Mouse (Mus musculus) MEL-GATA-1-ER (cell line): ENCODE measurements around the gene Ten1.

Experiments used
- DNase-seq: peaks from one replicate; pipeline ENCODE4 v3.0.0-alpha.2; 2012; ENCODE audit warnings: low read depth; ENCODE audit errors: extremely low read depth

Ten1 gene

DNA sequence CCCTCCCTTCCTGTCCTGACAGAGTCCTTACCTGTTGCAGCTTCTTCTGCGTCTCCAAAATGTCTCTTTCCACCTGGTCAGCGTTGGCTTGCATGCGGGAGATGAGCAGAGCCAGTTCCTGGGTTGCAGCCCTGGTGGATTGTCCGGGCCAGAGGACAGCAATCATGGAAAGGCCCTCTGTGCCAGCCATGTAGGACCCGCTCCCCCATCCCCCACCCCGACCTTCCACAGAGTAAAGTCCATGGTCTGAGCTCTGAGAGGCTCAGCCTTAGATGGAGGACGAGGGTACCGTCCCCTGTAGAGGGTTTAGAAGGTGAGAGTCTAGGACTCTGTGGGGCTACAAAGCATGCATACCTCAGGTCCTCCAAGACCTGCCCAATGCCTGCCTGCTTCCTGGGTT, 36.2 kb downstream of the Ten1 start:
- DNase-seq = no peak

DNA sequence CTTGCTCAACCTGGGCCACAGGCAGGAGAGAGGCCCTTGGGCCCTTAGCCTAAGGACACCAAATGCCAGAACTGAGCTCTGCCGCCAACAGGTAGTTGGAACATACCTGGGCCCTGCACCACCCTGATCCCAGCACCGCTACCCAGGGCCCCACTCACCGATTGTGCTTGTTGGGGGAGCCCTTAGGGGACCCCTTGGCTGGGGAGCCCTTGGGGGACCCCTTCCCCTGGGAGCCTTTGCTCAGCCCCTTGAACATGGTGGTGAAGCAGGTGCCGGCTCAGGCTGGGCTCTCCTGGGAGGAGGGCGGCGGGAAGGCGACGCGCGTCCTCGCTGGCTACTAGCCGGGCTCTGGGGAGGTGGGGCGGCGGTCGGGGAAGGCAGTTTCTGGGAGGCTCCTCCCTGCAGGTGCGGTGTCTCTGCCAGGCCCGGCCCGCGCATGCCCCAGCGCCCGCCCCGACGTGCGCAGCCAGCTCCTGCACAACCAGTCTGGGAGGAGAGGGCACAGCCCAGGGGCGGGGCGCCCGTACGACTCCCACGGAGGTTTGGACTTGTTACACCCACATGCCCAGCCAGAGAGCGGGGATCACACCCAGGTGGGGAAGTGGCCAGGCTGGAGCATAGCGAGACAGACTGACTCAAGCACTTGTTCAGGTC, 39.2 kb downstream of the Ten1 start, which contains the start of gene Evpl:
Gene Evpl (minus strand): TSS at position 336 of the 654 bp plus-strand sequence.
- no peak for DNase-seq

DNA sequence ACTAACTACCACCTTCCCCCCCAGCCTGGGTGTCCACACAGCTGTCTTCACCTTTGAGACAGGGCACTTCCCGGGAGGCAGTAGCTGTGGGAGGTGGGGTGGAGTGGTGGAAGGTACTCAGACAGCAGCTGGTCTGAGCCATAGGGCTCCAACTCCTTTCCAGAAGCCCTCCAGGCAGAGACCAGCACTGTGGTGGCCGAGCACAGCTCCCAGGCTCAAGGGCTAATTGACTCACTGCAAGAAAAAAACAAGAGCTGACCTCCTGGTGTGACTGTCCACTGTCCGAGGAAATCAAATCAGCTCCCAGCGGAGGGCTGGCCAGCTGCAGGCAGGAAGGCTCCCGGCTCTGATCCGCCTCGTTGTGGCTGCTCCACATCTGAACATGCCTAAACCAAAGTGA, 41.1 kb downstream of the Ten1 start:
- DNase-seq = no peak

DNA sequence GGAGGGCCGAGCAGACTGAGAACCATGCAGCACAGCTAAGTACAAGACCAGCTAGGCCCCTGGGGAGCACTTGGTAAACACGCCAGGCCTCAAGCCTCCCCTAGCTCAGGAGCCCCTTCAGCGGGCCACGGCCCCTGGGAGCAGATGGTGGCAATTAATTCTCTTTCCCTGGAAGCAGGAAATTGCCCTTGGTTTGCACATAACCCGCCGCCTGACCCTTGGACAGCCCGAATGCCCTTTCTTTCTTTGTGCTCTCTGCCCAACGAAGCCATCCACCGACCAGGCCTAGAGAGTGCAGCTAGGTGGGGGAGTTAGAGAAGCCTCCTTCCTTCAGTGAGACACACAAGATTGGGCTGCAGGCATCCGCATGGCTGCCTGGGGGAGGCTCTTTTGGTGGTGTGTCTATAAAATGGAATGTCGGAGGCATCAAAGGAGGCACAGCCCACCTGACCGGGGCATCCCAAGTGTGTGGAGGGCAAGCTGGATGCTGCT, 43.1 kb downstream of the Ten1 start:
- no peak for DNase-seq

DNA sequence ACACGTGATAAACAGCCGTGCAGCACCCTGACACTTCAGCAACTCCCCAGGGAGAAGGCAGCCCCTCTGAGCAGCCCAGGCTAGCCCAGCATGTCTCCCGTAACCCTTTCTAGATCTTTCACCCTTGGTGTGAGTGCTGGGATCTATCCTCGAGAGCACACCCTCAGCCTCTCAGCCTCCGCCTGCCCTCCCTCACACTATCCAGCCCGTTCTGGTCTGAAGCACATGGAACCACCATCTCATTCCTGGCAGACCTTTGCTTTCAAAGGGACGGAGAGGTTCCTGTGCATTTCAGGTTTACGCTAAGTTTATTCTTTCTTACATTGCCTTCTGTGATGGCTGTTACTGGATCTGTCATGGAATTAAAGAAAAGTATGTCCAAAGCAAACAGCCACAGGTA, 45.9 kb downstream of the Ten1 start:
- no peak for DNase-seq

DNA sequence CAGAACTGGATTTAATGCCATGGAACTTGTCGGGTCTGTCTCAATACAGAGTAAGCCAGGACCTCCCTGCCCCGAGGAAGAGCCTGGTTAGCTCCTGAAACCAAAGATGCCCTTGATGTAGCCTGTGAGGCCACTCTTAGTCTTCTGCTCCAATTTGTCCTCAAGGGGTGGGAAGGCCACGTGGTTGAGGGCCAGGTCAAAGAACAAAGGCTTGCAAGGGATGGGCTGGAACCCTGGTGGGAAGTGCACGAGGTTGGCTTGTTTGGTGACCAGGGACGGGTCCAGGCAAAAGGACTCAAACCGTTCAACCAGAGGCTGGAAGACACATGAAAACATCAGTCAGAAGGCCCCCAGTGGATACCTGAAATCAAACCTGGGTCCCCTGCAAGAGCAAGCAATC, 47.0 kb downstream of the Ten1 start:
- no peak for DNase-seq

DNA sequence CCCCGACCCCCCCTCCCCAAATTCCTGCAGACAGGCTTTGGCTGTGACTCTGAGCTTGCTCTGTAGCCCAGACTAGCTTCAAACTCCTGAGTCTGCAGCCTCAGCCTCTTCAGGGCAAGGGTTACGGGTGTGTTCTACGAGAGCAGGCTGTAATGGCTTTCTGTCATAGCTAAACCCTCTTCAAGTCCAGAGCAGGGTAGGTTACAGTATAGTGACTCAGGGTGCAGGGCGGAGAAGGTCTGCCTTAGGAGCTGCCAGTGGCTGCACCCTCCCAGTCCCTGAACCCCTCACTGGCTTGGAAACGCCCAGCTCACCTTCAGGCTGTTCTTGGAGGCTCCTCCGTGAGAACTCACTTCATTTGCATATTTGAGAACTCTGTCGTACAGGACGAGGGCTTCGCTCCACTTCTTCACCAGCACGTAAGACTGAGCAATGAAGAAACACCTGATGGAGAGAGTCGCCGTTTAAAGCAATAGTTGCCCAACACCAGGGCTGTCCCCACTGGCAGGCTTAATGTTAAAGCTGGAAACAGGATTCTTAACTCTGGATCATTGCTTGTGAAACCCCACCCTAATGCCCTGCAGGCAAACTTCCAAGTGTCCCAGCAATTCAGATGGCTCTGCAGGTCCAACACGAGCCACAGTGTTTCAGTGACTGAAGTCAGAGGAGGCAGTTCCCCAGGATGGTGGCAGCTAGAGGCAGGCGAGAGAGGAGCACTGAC, 49.0 kb downstream of the Ten1 start:
- no peak for DNase-seq

DNA sequence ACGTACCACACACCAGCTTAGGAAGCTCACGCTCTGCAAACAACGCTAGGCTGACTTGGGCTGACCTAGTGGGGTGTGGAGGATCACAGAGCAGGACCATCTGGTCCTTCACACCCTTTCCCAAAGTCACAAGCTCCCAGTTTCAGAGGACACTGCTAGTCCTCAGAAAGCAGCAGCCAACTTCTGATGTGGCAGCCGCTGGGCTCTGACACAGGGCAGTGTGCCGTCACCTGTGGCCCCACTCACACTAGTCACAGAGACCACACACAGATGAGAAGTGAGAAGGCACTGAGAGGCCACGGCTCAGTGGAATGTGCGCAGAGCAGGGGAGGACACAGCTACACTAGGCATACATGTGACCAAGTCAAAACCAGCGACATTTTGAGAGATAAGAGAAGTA, 52.2 kb downstream of the Ten1 start:
- no peak for DNase-seq

DNA sequence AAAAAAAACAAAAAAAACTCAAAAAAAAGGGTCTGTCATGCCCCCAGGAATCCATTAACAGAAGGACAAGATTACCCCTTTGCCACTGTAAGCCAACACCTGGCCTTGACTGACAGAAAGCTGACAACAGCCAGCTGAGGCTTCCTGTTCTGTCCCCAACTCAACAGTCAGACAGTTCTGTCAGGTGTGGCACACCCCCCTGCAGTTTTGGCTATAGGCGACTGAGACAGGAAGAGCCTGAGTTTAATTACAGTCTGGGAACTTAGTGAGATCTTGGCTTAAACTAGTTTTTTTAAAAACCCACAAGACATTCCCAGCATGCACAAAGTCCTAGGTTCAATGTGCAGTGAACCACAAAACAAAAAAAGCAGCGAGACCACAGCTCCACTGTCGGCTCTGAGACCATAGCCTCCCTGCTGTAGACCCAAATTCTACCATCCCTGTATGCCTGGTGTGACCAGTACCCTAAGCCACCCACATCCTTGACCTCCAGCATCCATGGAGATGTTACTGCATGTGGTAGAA, 54.5 kb downstream of the Ten1 start:
- no peak for DNase-seq

DNA sequence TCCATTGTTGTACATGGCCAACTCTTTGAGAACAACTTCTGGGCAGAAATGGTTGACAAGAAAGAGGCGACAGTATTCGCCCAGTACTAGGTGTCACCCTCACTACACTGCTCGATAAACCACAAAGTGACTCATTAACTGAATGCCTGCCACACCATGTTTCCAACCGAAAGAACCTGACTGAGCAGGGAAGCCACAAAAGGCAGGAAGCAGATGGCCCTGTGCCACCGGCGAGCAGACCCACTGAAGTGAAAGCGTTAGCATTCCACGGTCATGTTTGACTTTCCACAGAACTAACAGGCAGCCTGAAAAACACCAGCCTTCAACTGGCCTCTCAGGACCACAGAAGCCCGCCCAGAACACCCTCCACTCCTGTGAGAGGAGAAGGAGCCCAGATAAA, 56.0 kb downstream of the Ten1 start:
- DNase-seq = no peak

DNA sequence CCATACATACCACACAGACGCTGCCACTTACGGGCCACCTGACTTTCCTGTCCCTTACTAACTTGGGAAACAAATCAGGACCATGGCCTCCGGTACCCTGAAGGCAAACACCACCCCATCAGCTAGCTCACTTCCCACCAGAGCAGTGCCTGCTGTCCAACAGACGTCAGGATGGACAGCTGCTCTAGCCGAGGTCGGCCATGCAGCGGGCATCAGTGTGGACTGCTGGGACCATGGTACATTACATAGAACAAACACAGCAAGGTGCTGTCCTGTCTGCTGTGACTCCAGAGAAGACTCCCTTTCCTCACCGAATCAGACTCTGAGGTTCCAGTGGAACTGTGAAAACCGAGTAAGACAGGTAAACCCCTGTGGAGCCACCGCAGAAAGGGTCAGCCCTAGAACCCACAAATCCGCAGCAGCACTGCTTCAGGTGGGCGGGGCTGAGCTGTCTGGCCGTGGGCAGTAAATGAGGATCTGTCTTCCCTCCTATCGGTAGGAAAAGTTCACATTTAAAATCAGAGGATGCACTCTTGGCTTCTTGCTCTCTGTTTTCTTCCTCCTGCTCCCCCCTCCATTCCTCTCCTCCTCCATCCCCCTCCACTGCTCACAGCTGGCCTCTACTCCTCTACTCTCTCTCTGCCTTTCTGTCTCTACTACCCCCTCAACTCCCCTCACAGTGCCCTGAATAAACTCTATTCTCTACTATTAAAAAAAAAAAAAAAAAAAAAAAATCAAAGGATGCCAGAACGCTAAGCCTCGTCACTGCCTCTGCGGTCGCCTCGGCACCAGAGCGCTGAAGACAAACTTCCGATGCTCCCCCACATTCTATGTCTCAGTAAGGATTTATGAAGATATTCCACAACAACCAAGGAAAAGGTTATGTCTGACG, 56.7 kb downstream of the Ten1 start:
- no peak for DNase-seq

DNA sequence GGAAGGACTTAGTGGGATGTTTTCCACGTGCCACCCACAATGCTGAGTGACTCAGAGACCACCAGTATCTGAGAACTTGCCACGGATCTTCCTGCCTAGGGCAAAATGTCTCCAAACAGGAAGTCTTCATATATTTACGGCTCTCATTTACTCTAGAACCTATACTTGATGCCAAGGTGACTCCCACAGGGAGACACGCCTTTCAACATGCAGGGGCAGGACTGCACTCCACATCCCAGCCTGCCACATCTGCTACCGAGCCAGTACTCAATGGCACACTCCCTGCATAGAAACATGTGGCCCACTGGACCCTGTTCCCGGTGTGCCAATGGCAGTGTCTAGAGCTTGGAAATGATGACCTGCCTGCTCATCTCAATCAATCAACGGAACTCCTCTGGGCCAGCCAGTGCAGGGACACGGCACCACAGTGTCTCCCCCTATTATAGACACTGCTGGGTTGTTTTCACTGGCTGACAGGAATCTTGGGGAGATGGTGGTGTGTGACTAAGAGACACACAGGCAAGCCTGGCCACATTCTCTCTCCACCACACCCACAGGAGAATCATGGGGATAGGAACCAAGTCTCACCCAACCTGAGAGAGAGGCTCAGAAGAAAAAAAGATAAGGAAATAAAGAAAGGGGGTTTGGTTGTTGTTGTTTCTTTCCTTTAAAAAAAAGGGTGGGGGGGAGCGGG, 57.5 kb downstream of the Ten1 start:
- DNase-seq = no peak

DNA sequence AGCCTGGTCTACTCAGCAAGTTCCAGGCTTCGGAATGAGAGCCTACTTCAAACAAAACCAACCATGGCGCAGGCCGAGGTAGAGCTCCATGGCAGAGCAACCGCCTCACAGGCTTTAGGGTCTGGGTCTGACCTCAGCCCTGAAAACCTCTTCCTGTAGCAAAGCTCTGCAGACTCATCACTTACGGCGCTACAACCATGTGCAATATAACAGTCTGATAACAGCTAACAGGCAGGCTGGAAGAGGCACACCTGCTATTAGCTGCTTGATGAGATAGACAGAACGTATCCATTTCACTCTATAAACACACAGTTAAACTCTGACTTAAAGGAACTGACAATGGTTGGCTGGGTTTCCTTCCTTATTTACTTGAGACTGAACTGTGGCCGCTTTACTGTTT, 60.8 kb downstream of the Ten1 start:
- DNase-seq = no peak

DNA sequence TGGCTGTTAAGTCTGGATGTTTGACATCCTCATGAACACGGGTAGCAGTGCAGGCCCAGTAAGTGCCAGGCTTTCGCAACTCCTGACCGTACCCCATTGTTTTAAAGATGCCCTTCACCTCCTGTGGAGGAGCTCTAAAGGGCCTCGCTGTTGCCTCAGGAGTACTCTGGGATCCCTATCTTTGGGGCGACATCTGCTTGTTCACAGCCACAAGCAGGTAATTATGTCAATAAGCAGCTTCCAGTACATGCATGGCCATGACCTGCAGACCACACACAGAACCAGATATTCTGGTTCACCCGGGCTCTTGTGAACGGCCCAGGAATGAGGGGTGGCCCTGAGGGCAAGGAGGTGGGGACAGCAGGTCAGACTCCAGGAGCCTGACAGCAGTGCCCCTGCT, 61.6 kb downstream of the Ten1 start:
- no peak for DNase-seq
